Comparison of ENCODE assay signal across 32 mouse cellular contexts in genomic region chr17:34285371-34285770, GRCm38 (mm10). TPM values are rescaled to one million over a fixed set of nuclear protein-coding genes. Genes with fewer than 3 reads are reported as not detected.
DNase-seq lines count a peak whose midpoint lies in the region; ATAC-seq and TF ChIP-seq lines count a peak whose summit lies in the region.
"Had no signal": no experiment of that assay in that cellular context is flagged by ENCODE, and none has a peak within 500 bp of the region (broad histone marks: within the 10 kb centered on the region; RNA-seq: fewer than 3 reads in every experiment).

No protein-coding gene starts in this region.

- H3K4me1 ChIP-seq in lung, adult 2 months (ENCODE audit: control insufficient read depth, insufficient read depth, low read length) = no peaks in the 10 kb centered on the region
- no peaks in the 10 kb centered on the region for H3K4me1 ChIP-seq in lung, postnatal 0 days (ENCODE audit: insufficient read depth, low read depth, low read length)
- H3K4me1 ChIP-seq in CH12.LX (ENCODE audit: control insufficient read depth in 1 of 2, insufficient read depth in 2 of 2) = peaks cover 7 to 21% of the 10 kb centered on the region in 2 experiments; a peak in 3 of 4 replicates
- peaks cover 1% of the 10 kb centered on the region; the same call in 1 of the 2 replicates for H3K4me1 ChIP-seq in small intestine, adult 2 months (ENCODE audit: control insufficient read depth, insufficient read depth, insufficient read length, low read length)
- H3K4me1 ChIP-seq: forebrain, embryonic 13.5 days; hindbrain, embryonic 12.5 days; hindbrain, embryonic 15.5 days had no signal

- DNase-seq in lung, adult 2 months = no peak
- no peak for DNase-seq in lung, postnatal 0 days (ENCODE audit: low spot score)
- no peak for DNase-seq in CH12.LX (ENCODE audit: extremely low read depth)
- DNase-seq in gastrocnemius, postnatal 4 days (ENCODE audit: low spot score in 2 of 2) = no peak
- DNase-seq: adrenal gland, adult 8-10 months; cerebellum, adult 11-12 months; cerebellum, adult 8-10 months; gastrocnemius, adult 2 months; gastrocnemius, postnatal 14 days had no signal

- in situ Hi-C loops in CH12.LX (cut with MboI; ENCODE audit: low pct_ligation_motif_present, low pct_unique_long_range_greater_than_20kb, low sequenced_read_pairs) = no loop called here

- H3K4me3 ChIP-seq in lung, adult 2 months (replicated peaks; ENCODE audit: extremely low read depth, low read depth, low read length) = peak overlapping the region; percentile 7
- H3K4me3 ChIP-seq in lung, postnatal 0 days (ENCODE audit: low read depth, low read length) = no peak overlapping the region
- peak overlapping the region in 2 of 3 experiments; percentile 4 to 38 for H3K4me3 ChIP-seq in CH12.LX (replicated peaks in 1 of 3; ENCODE audit: low read depth in 2 of 3, low read length in 2 of 3, poor library complexity in 1 of 3)
- peak overlapping the region; percentile 30; the same call in 1 of the 2 replicates for H3K4me3 ChIP-seq in small intestine, adult 2 months (ENCODE audit: low read depth, low read length)
- H3K4me3 ChIP-seq: forebrain, embryonic 10.5 days; forebrain, embryonic 13.5 days; gastrocnemius, adult 2 months; heart, adult 2 months; hindbrain, embryonic 12.5 days; hindbrain, embryonic 15.5 days had no signal

- H3K79me2 ChIP-seq in CH12.LX (replicated peaks; ENCODE audit: control insufficient read depth, extremely low read depth, insufficient read depth, poor library complexity, severe bottlenecking) = peaks cover 4% of the 10 kb centered on the region; the same call in 1 of the 2 replicates

- no peak overlapping the region for H3K27ac ChIP-seq in lung, postnatal 0 days (ENCODE audit: low read length)
- H3K27ac ChIP-seq in CH12.LX (ENCODE audit: insufficient read depth, low read depth) = no peak overlapping the region
- H3K27ac ChIP-seq in small intestine, adult 2 months (ENCODE audit: insufficient read depth, low read depth, low read length) = no peak overlapping the region
- H3K27ac ChIP-seq: forebrain, embryonic 10.5 days; forebrain, embryonic 13.5 days; gastrocnemius, adult 2 months; heart, adult 2 months; hindbrain, embryonic 12.5 days; hindbrain, embryonic 15.5 days had no signal

- no peak for TF ChIP-seq EP300 in lung, postnatal 0 days (IDR thresholded peaks at IDR 0.05)
- TF ChIP-seq EP300 in CH12.LX (IDR thresholded peaks at IDR 0.05; ENCODE audit: low read length) = no peak

- TF ChIP-seq POLR2A in lung, adult 2 months (IDR thresholded peaks at IDR 0.05; ENCODE audit: borderline replicate concordance, extremely low read depth, low read depth, low read length) = 0 out of 2 replicates have a peak, but pooled peaks have one; percentile 35
- TF ChIP-seq POLR2A in CH12.LX (IDR thresholded peaks at IDR 0.05; ENCODE audit: low read depth, low read length) = no peak
- TF ChIP-seq POLR2A in small intestine, adult 2 months (IDR thresholded peaks at IDR 0.05; ENCODE audit: low read depth, low read length) = no peak

- H3K27me3 ChIP-seq in lung, postnatal 0 days (replicated peaks; ENCODE audit: insufficient read depth, low read length) = no peaks in the 10 kb centered on the region
- no peaks in the 10 kb centered on the region for H3K27me3 ChIP-seq in CH12.LX (replicated peaks)
- no peaks in the 10 kb centered on the region for H3K27me3 ChIP-seq in small intestine, adult 2 months (ENCODE audit: control insufficient read depth, insufficient read depth, low read length)
- H3K27me3 ChIP-seq: hindbrain, embryonic 15.5 days had no signal

- TF ChIP-seq CTCF in lung, adult 2 months (IDR thresholded peaks at IDR 0.05; ENCODE audit: insufficient read depth, low read length) = no peak
- TF ChIP-seq CTCF in lung, postnatal 0 days (IDR thresholded peaks at IDR 0.05) = no peak
- TF ChIP-seq CTCF in CH12.LX (conservative IDR thresholded peaks at IDR 0.05 in 1 of 2, IDR thresholded peaks at IDR 0.05 in 1 of 2; ENCODE audit: low read depth in 2 of 2, low read length in 2 of 2) = no peak
- no peak for TF ChIP-seq CTCF in small intestine, adult 2 months (IDR thresholded peaks at IDR 0.05; ENCODE audit: extremely low read depth, insufficient read length, insufficient replicate concordance, low read depth, low read length)

- dilution Hi-C loops in CH12.LX (cut with MboI; ENCODE audit: extremely low pct_ligation_motif_present, extremely low pct_unique_long_range_greater_than_20kb, low sequenced_read_pairs) = no loop called here

- H3K4me2 ChIP-seq in lung, postnatal 0 days (replicated peaks; ENCODE audit: low read depth, low read length) = no peak overlapping the region
- H3K4me2 ChIP-seq in CH12.LX (ENCODE audit: insufficient read depth, low read depth, poor library complexity, severe bottlenecking) = no peak overlapping the region
- H3K4me2 ChIP-seq: forebrain, embryonic 13.5 days; heart, embryonic 11.5 days; hindbrain, embryonic 12.5 days; hindbrain, embryonic 15.5 days had no signal

- WGBS in lung, adult 2 months = 65% methylated on average over 4 of the region's 4 CpGs
- WGBS in lung, postnatal 0 days = 64% methylated on average over 4 of the region's 4 CpGs
- WGBS in small intestine, adult 2 months = 81% methylated on average over 4 of the region's 4 CpGs

- no peaks in the 10 kb centered on the region for H3K9me3 ChIP-seq in lung, postnatal 0 days (ENCODE audit: low read length)
- peaks cover 3% of the 10 kb centered on the region for H3K9me3 ChIP-seq in CH12.LX (replicated peaks; ENCODE audit: low read length)
- H3K9me3 ChIP-seq: forebrain, embryonic 10.5 days; forebrain, embryonic 13.5 days; hindbrain, embryonic 12.5 days; hindbrain, embryonic 15.5 days had no signal

- H3K9ac ChIP-seq in lung, postnatal 0 days (replicated peaks; ENCODE audit: low read depth) = no peak overlapping the region
- H3K9ac ChIP-seq in CH12.LX (ENCODE audit: insufficient read depth, low read depth) = no peak overlapping the region
- H3K9ac ChIP-seq: forebrain, embryonic 13.5 days; hindbrain, embryonic 12.5 days; hindbrain, embryonic 15.5 days had no signal

- no peaks in the 10 kb centered on the region for H3K36me3 ChIP-seq in lung, postnatal 0 days (ENCODE audit: insufficient read depth, low read length)
- H3K36me3 ChIP-seq in CH12.LX (replicated peaks in 1 of 2; ENCODE audit: control insufficient read depth in 1 of 2, insufficient read depth in 1 of 2, low read length in 1 of 2) = peaks cover 10 to 47% of the 10 kb centered on the region in 2 experiments
- peaks cover 17% of the 10 kb centered on the region for H3K36me3 ChIP-seq in small intestine, adult 2 months (ENCODE audit: control insufficient read depth, insufficient read depth, low read length)
- H3K36me3 ChIP-seq: forebrain, embryonic 10.5 days; hindbrain, embryonic 12.5 days; hindbrain, embryonic 15.5 days had no signal

- no peak for ATAC-seq in lung, postnatal 0 days
- no peak for ATAC-seq in frontal cortex, adult (ENCODE audit: low TSS enrichment)
- ATAC-seq: activated CD4-positive, CD25-positive, alpha-beta regulatory T cell, adult 4 months; CD4-positive, CD25-positive, alpha-beta regulatory T cell, adult 4 months; forebrain, embryonic 13.5 days; forebrain, embryonic 16.5 days; intestine, postnatal 0 days had no signal

- no peak for TF ChIP-seq RAD21 in CH12.LX (IDR thresholded peaks at IDR 0.05; ENCODE audit: low read depth, low read length)

TF ChIP-seq in CH12.LX, 34 proteins besides CTCF, POLR2A, EP300 and RAD21 (continues in another document):
- TF ChIP-seq MAX (IDR thresholded peaks at IDR 0.05; ENCODE audit: low read length) (no peak), POLR2AphosphoS2 (IDR thresholded peaks at IDR 0.05; ENCODE audit: low read depth, low read length) (no peak), ZKSCAN1 (IDR thresholded peaks at IDR 0.05; ENCODE audit: borderline replicate concordance, low read depth, low read length) (no peak), MEF2A (IDR thresholded peaks at IDR 0.05; ENCODE audit: borderline replicate concordance, low read depth, low read length) (no peak)

RNA-seq across cellular contexts. Expression of gene H2-Aa, which starts 2.3 kb away (rescaled TPM):
- polyA plus RNA-seq in lung, adult 2 months (2012; rRNA removed) = 544 and 571 TPM in 2 replicates
- 15.8 and 20.6 TPM in 2 replicates for polyA plus RNA-seq in lung, postnatal 0 days (2015; fragmentation: Nextera tagmentation; extraction: Ambion mirVana)
- total RNA-seq in CH12.LX (2012; rRNA removed) (385 and 450 TPM in 2 replicates), CH12.LX (2014; rRNA removed) (481 and 488 TPM in 2 replicates)
- 930 and 958 TPM in 2 replicates for polyA plus RNA-seq in CH12.LX (2012; ENCODE audit: insufficient read length, low read depth)
- polyA plus RNA-seq in small intestine, adult 2 months (2012; rRNA removed) = 155 and 792 TPM in 2 replicates
- 1 to 10 TPM; 2.1 to 3.1 TPM for total RNA-seq in gastrocnemius, postnatal 4 days (2021)
- polyA plus RNA-seq: C2C12; embryonic facial prominence, embryonic 11.5 days; forebrain, embryonic 16.5 days; heart, embryonic 11.5 days had no signal

RNA-seq across cellular contexts. Expression of gene H2-Eb1, which starts 20.3 kb away (rescaled TPM):
- 256 and 285 TPM in 2 replicates for polyA plus RNA-seq in lung, adult 2 months (2012; rRNA removed)
- polyA plus RNA-seq in lung, postnatal 0 days (2015; fragmentation: Nextera tagmentation; extraction: Ambion mirVana) = 11.9 and 12.6 TPM in 2 replicates
- total RNA-seq in CH12.LX (2012; rRNA removed) (574 and 629 TPM in 2 replicates), CH12.LX (2014; rRNA removed) (511 and 534 TPM in 2 replicates)
- 898 and 899 TPM in 2 replicates for polyA plus RNA-seq in CH12.LX (2012; ENCODE audit: insufficient read length, low read depth)
- 91.6 and 398 TPM in 2 replicates for polyA plus RNA-seq in small intestine, adult 2 months (2012; rRNA removed)
- 1 to 10 TPM; 2.6 to 4.1 TPM for total RNA-seq in gastrocnemius, postnatal 4 days (2021)
- polyA plus RNA-seq: C2C12 had no signal

RNA-seq across cellular contexts. Expression of gene H2-Ab1, which starts 27.9 kb away (rescaled TPM):
- 1,370 and 1,736 TPM in 2 replicates for polyA plus RNA-seq in lung, adult 2 months (2012; rRNA removed)
- polyA plus RNA-seq in lung, postnatal 0 days (2015; fragmentation: Nextera tagmentation; extraction: Ambion mirVana) = 17.8 and 19.2 TPM in 2 replicates
- total RNA-seq in CH12.LX (2012; rRNA removed) = 114 and 158 TPM in 2 replicates
- 105 and 119 TPM in 2 replicates for total RNA-seq in CH12.LX (2014; rRNA removed)
- 634 and 699 TPM in 2 replicates for polyA plus RNA-seq in CH12.LX (2012; ENCODE audit: insufficient read length, low read depth)
- 860 and 5,426 TPM in 2 replicates for polyA plus RNA-seq in small intestine, adult 2 months (2012; rRNA removed)
- 1 to 10 TPM; 2.1 to 2.9 TPM for total RNA-seq in gastrocnemius, postnatal 4 days (2021)
- polyA plus RNA-seq: C2C12 had no signal

RNA-seq across cellular contexts. Expression of gene H2-Eb2, which starts 40.1 kb away (rescaled TPM):
- 0.63 and 1.2 TPM in 2 replicates for polyA plus RNA-seq in lung, adult 2 months (2012; rRNA removed)
- not detected in 2 replicates for polyA plus RNA-seq in lung, postnatal 0 days (2015; fragmentation: Nextera tagmentation; extraction: Ambion mirVana)
- 5.8 and 6.8 TPM in 2 replicates for total RNA-seq in CH12.LX (2012; rRNA removed)
- 10.9 and 12.2 TPM in 2 replicates for total RNA-seq in CH12.LX (2014; rRNA removed)
- 10.2 and 11.4 TPM in 2 replicates for polyA plus RNA-seq in CH12.LX (2012; ENCODE audit: insufficient read length, low read depth)
- 0.44 and 1.2 TPM in 2 replicates for polyA plus RNA-seq in small intestine, adult 2 months (2012; rRNA removed)
- not detected for total RNA-seq in gastrocnemius, postnatal 4 days (2021)
- total RNA-seq: adrenal gland, adult 8-10 months; adrenal gland, postnatal 36 days; ES-E14; gastrocnemius, adult 2 months; gastrocnemius, postnatal 14 days; heart, adult 2 months; heart, postnatal 25 days; hematopoietic stem cell, adult 5-6 weeks had no signal
- polyA plus RNA-seq: C2C12; embryonic facial prominence, embryonic 11.5 days; embryonic facial prominence, embryonic 14.5 days; forebrain, embryonic 10.5 days; forebrain, embryonic 13.5 days; forebrain, embryonic 16.5 days; frontal cortex, adult 2 months; heart, embryonic 11.5 days; heart, embryonic 14.5 days; heart, postnatal 0 days; intestine, embryonic 14.5 days; intestine, postnatal 0 days had no signal

RNA-seq across cellular contexts. Expression of gene H2-Ob, which starts 46.7 kb away (rescaled TPM):
- 18.8 and 34.6 TPM in 2 replicates for polyA plus RNA-seq in lung, adult 2 months (2012; rRNA removed)
- 0.43 and 1.2 TPM in 2 replicates for polyA plus RNA-seq in lung, postnatal 0 days (2015; fragmentation: Nextera tagmentation; extraction: Ambion mirVana)
- total RNA-seq in CH12.LX (2012; rRNA removed) = 8.4 and 13.7 TPM in 2 replicates
- total RNA-seq in CH12.LX (2014; rRNA removed) = 31.9 and 39.7 TPM in 2 replicates
- polyA plus RNA-seq in CH12.LX (2012; ENCODE audit: insufficient read length, low read depth) = 19.9 and 27.2 TPM in 2 replicates
- 5.3 and 13.7 TPM in 2 replicates for polyA plus RNA-seq in small intestine, adult 2 months (2012; rRNA removed)
- under 1 TPM in 1 of 2 experiments, not detected in 1; 0.39 TPM for total RNA-seq in gastrocnemius, postnatal 4 days (2021)
- total RNA-seq: ES-E14 had no signal
- polyA plus RNA-seq: C2C12; embryonic facial prominence, embryonic 11.5 days; forebrain, embryonic 10.5 days; forebrain, embryonic 13.5 days; heart, embryonic 11.5 days; heart, embryonic 14.5 days; hindbrain, embryonic 12.5 days had no signal

Comparison
In these comparisons a context has a peak if more than half of its experiments do, and no peak if none do; other contexts are left out.
1. RNA of gene H2-Ab1, which starts 27.9 kb away (polyA plus RNA-seq): 860 to 5,426 TPM in small intestine, adult 2 months, 1,370 to 1,736 TPM in lung, adult 2 months and 634 to 699 TPM in CH12.LX; 17.8 to 19.2 TPM in lung, postnatal 0 days; every median in the first group is over 10 times any median in the second.